Mouse (Mus musculus): ENCODE results near the gene March9. TPM values are rescaled to one million over a fixed set of nuclear protein-coding genes. Genes with fewer than 3 reads are reported as not detected.
"Not testable (repeated sequence)": the region's sequence is repeated elsewhere in the genome, so short reads cannot be mapped to it uniquely, and the experiment has no call there.

The March9 gene
- polyA plus RNA-seq, 1 experiment from 2014 or later = 0.13 TPM

GRCm38 (mm10) chr10:127070190-127071121, 10.5 kb upstream of the March9 start, which contains the start of gene Tspan31:
Gene Tspan31, minus strand, starts transcription at chr10:127070264.
- ATAC-seq (replicated peaks; ENCODE audit: insufficient number of reproducible peaks, insufficient read depth, low FRiP score, low read depth) = peak; percentile 88
- peaks cover 33% of the 10 kb centered on the region for H3K36me3 ChIP-seq
- peak within 1 kb of the TSS; percentile 78 for H3K4me3 ChIP-seq

GRCm38 (mm10) chr10:127069281-127070189, 9.6 kb upstream of the March9 start:
- WGBS = 5% methylated on average over 30 of the region's 30 CpGs
- no peaks in the 10 kb centered on the region for H3K9me3 ChIP-seq (replicated peaks)
- H3K36me3 ChIP-seq = peaks cover 38% of the 10 kb centered on the region
- peak overlapping the region; percentile 74 for H3K4me2 ChIP-seq
- H3K27ac ChIP-seq = peak overlapping the region; percentile 89
- no peaks in the 10 kb centered on the region for H3K27me3 ChIP-seq
- peak overlapping the region; percentile 78 for H3K4me3 ChIP-seq
- peaks cover 30% of the 10 kb centered on the region for H3K4me1 ChIP-seq (replicated peaks)
- peak; percentile 20; the same call in 1 of the 2 replicates for ATAC-seq (replicated peaks; ENCODE audit: insufficient number of reproducible peaks, insufficient read depth, low FRiP score, low read depth)
- H3K9ac ChIP-seq = peak overlapping the region; percentile 80

More at GRCm38 (mm10) chr10:127070190-127071121, 10.5 kb upstream of the March9 start, which contains the start of gene Tspan31:
- peak within 1 kb of the TSS; percentile 89 for H3K27ac ChIP-seq
- no peaks in the 10 kb centered on the region for H3K9me3 ChIP-seq (replicated peaks)
- peak within 1 kb of the TSS; percentile 80 for H3K9ac ChIP-seq
- H3K4me2 ChIP-seq = peak within 1 kb of the TSS; percentile 74
- H3K27me3 ChIP-seq = peaks cover 7% of the 10 kb centered on the region; the same call in 1 of the 2 replicates
- 1% methylated on average over 36 of the region's 36 CpGs for WGBS
- H3K4me1 ChIP-seq (replicated peaks) = peaks cover 24% of the 10 kb centered on the region

GRCm38 (mm10) chr10:127068360-127069038, 8.5 kb upstream of the March9 start:
- no peak overlapping the region for H3K27ac ChIP-seq
- ATAC-seq (replicated peaks; ENCODE audit: insufficient number of reproducible peaks, insufficient read depth, low FRiP score, low read depth) = no peak

GRCm38 (mm10) chr10:127066519-127067018, 6.6 kb upstream of the March9 start:
- 88% methylated on average over 14 of the region's 14 CpGs for WGBS
- Histone ChIP-seq H3K9ac (no peak overlapping the region), H3K36me3 (peaks cover 38% of the 10 kb centered on the region), H3K9me3 (replicated peaks) (no peaks in the 10 kb centered on the region), H3K4me3 (no peak overlapping the region), H3K4me2 (no peak overlapping the region), H3K4me1 (replicated peaks) (peaks cover 36% of the 10 kb centered on the region), H3K27me3 (peaks cover 9% of the 10 kb centered on the region), H3K27ac (no peak overlapping the region)
- no peak for ATAC-seq (replicated peaks; ENCODE audit: insufficient number of reproducible peaks, insufficient read depth, low FRiP score, low read depth)

More at GRCm38 (mm10) chr10:127068360-127069038, 8.5 kb upstream of the March9 start:
- H3K27me3 ChIP-seq = no peaks in the 10 kb centered on the region
- WGBS = 71% methylated on average over 9 of the region's 9 CpGs
- peak overlapping the region; percentile 74 for H3K4me2 ChIP-seq
- H3K4me1 ChIP-seq (replicated peaks) = peaks cover 32% of the 10 kb centered on the region
- no peaks in the 10 kb centered on the region for H3K9me3 ChIP-seq (replicated peaks)
- H3K4me3 ChIP-seq = peak overlapping the region; percentile 78
- peak overlapping the region; percentile 80 for H3K9ac ChIP-seq
- peaks cover 38% of the 10 kb centered on the region for H3K36me3 ChIP-seq

GRCm38 (mm10) chr10:127065981-127066380, 6.0 kb upstream of the March9 start:
- Histone ChIP-seq H3K9ac (no peak overlapping the region), H3K4me2 (no peak overlapping the region), H3K36me3 (peaks cover 38% of the 10 kb centered on the region), H3K9me3 (replicated peaks) (no peaks in the 10 kb centered on the region), H3K4me3 (no peak overlapping the region), H3K27ac (peak overlapping the region; percentile 28; the same call in 1 of the 2 replicates), H3K4me1 (replicated peaks) (peaks cover 32% of the 10 kb centered on the region), H3K27me3 (peaks cover 15% of the 10 kb centered on the region)
- 58% methylated on average over 9 of the region's 9 CpGs for WGBS
- ATAC-seq (replicated peaks; ENCODE audit: insufficient number of reproducible peaks, insufficient read depth, low FRiP score, low read depth) = no peak

GRCm38 (mm10) chr10:127063913-127064870, 4.2 kb upstream of the March9 start:
- peaks cover 32% of the 10 kb centered on the region for H3K27me3 ChIP-seq
- H3K9me3 ChIP-seq (replicated peaks) = no peaks in the 10 kb centered on the region
- H3K4me3 ChIP-seq = peak overlapping the region; percentile 80
- H3K4me1 ChIP-seq (replicated peaks) = peaks cover 38% of the 10 kb centered on the region
- no peak for ATAC-seq (replicated peaks; ENCODE audit: insufficient number of reproducible peaks, insufficient read depth, low FRiP score, low read depth)
- H3K9ac ChIP-seq = peak overlapping the region; percentile 93
- H3K36me3 ChIP-seq = peaks cover 38% of the 10 kb centered on the region
- peak overlapping the region; percentile 86 for H3K27ac ChIP-seq
- peak overlapping the region; percentile 80 for H3K4me2 ChIP-seq
- WGBS = 10% methylated on average over 37 of the region's 37 CpGs

- Histone ChIP-seq H3K9me3 (replicated peaks) (no peaks in the 10 kb centered on the region), H3K4me1 (replicated peaks) (peaks cover 38% of the 10 kb centered on the region), H3K27ac (peak within 1 kb of the TSS; percentile 86), H3K4me3 (peak within 1 kb of the TSS; percentile 80), H3K4me2 (peak within 1 kb of the TSS; percentile 80), H3K36me3 (peaks cover 34% of the 10 kb centered on the region), H3K27me3 (peaks cover 40% of the 10 kb centered on the region), H3K9ac (peak within 1 kb of the TSS; percentile 93)
- WGBS = under 1% methylated on average over 46 of the region's 46 CpGs
- ATAC-seq (replicated peaks; ENCODE audit: insufficient number of reproducible peaks, insufficient read depth, low FRiP score, low read depth) = peak; percentile 90
Measured at GRCm38 (mm10) chr10:127063239-127063872, 3.4 kb upstream of the March9 start, which contains the start of gene Cdk4. Gene Cdk4, plus strand, starts transcription at chr10:127063534.

GRCm38 (mm10) chr10:127062503-127062902, 2.5 kb upstream of the March9 start:
- H3K4me3 ChIP-seq = no peak overlapping the region; the same call in 1 of the 2 replicates
- peaks cover 48% of the 10 kb centered on the region for H3K27me3 ChIP-seq
- H3K9ac ChIP-seq = no peak overlapping the region
- H3K36me3 ChIP-seq = peaks cover 26% of the 10 kb centered on the region
- peaks cover 37% of the 10 kb centered on the region for H3K4me1 ChIP-seq (replicated peaks)
- H3K4me2 ChIP-seq = no peak overlapping the region
- no peak for ATAC-seq (replicated peaks; ENCODE audit: insufficient number of reproducible peaks, insufficient read depth, low FRiP score, low read depth)
- 0 out of 2 replicates have a peak overlapping the region, but pooled peaks have one; percentile 45 for H3K27ac ChIP-seq
- H3K9me3 ChIP-seq (replicated peaks) = no peaks in the 10 kb centered on the region
- WGBS = 66% methylated on average over 5 of the region's 5 CpGs

- not testable (repeated sequence) for H3K27ac ChIP-seq; H3K9me3 ChIP-seq (replicated peaks); ATAC-seq (replicated peaks; ENCODE audit: insufficient number of reproducible peaks, insufficient read depth, low FRiP score, low read depth); H3K4me3 ChIP-seq; H3K9ac ChIP-seq; H3K4me2 ChIP-seq
- H3K27me3 ChIP-seq = peaks cover 52% of the 10 kb centered on the region
- WGBS = 82% methylated on average over 4 of the region's 4 CpGs
- H3K36me3 ChIP-seq = peaks cover 22% of the 10 kb centered on the region
- peaks cover 37% of the 10 kb centered on the region for H3K4me1 ChIP-seq (replicated peaks)
Measured at GRCm38 (mm10) chr10:127062101-127062500, 2.1 kb upstream of the March9 start.
